Mouse (Mus musculus) cerebellum, adult 2 months (tissue): ENCODE measurements around the gene Mrpl47.
"Not testable (repeated sequence)": the region's sequence is repeated elsewhere in the genome, so short reads cannot be mapped to it uniquely, and the experiment has no call there.

ENCODE experiments used
- CTCF ChIP-seq: fragments of 200-500 bp; IDR thresholded peaks from 2 replicates; pipeline ENCODE4 v1.5.1; 2011; ENCODE audit warnings: low read depth, mild to moderate bottlenecking, control low read depth, low read length, moderate library complexity, borderline replicate concordance; ENCODE audit not compliant: insufficient read depth
- POLR2A ChIP-seq: fragments of 200-500 bp; IDR thresholded peaks from 2 replicates; pipeline ENCODE4 v1.6.1; 2011; ENCODE audit warnings: low read length, control low read depth, borderline replicate concordance; ENCODE audit not compliant: insufficient read depth

GRCm38 (mm10) chr3:32745426-32745825 lies 8.0 kb upstream of the Mrpl47 start:
- not testable (repeated sequence) for TF ChIP-seq CTCF, POLR2A
